Mouse (Mus musculus): ENCODE data around the gene Rtcb. TPM values are rescaled to one million over a fixed set of nuclear protein-coding genes. Genes with fewer than 3 reads are reported as not detected.
A peak's percentile ranks its signal among the peaks of the same experiment; 100 is the strongest.

The Rtcb gene
- total and polyA plus RNA-seq, 2 experiments from 2014 or later: 90.8 to 164 TPM

DNA sequence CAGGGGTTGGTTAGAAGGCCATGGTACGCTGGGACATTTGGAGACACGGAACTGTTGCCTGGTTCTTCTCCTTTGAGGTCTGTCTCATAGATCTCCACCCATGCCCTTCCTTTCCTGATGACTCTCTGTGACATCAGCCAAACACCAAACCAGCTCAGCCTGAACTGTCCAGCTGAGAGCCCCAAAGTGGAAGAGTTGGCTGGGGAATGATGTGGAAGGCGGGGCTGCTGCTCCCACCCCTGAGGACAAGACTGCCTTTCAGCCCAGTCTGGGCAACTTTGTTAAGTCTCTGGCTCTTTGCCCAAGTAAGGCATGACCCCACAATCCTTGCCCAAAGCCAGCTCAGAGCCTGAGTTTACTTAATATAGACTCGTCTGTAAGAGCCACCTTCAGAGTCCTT is 15.3 kb upstream of the Rtcb start:
- no peaks in the 10 kb centered on the region for H3K36me3 ChIP-seq (ENCODE audit: insufficient read depth, low read length)
- H3K9me3 ChIP-seq (ENCODE audit: low read length): no peaks in the 10 kb centered on the region
- DNase-seq (ENCODE audit: low spot score) (peak; percentile 75), ATAC-seq (peak; percentile 93)
- H3K4me1 ChIP-seq (ENCODE audit: insufficient read depth, low read length): no peaks in the 10 kb centered on the region
- H3K27ac ChIP-seq: peak overlapping the region; percentile 20; the same call in 1 of the 2 replicates
- H3K9ac ChIP-seq (replicated peaks; ENCODE audit: low read length): no peak overlapping the region
- TF ChIP-seq CTCF (IDR thresholded peaks at IDR 0.05; ENCODE audit: low read depth): no peak
- WGBS: 68% methylated on average over 4 of the region's 4 CpGs
- H3K4me2 ChIP-seq (ENCODE audit: low read depth, low read length): no peak overlapping the region
- H3K4me3 ChIP-seq (ENCODE audit: low read length): no peak overlapping the region
- H3K27me3 ChIP-seq (ENCODE audit: insufficient read depth, low read length): no peaks in the 10 kb centered on the region

DNA sequence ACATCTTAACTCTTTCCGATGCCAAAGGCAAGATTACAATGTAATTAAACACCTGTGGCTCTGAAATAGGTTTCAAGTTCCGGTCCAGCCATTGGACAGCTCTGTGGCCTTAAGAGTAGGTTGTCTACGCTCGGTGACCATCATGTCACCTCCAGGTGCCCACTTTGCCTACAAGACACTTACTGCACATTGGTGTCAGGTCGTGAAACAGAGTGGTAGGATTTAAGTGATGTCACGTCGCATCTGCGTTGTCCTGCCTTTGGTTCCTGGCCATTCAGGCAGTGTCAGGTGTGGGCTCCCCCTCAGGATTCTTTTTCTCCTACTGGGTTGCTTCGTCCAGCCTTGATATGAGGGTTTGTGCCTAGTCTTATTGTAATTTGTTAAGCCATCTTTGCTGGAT is 14.2 kb upstream of the Rtcb start:
- no peaks in the 10 kb centered on the region for H3K9me3 ChIP-seq (ENCODE audit: low read length)
- no peaks in the 10 kb centered on the region for H3K27me3 ChIP-seq (ENCODE audit: insufficient read depth, low read length)
- DNase-seq (ENCODE audit: low spot score): no peak
- H3K27ac ChIP-seq: no peak overlapping the region
- 88% methylated on average over 9 of the region's 9 CpGs for WGBS
- no peak for ATAC-seq
- H3K9ac ChIP-seq (replicated peaks; ENCODE audit: low read length): no peak overlapping the region
- no peaks in the 10 kb centered on the region for H3K4me1 ChIP-seq (ENCODE audit: insufficient read depth, low read length)
- H3K4me2 ChIP-seq (ENCODE audit: low read depth, low read length): no peak overlapping the region
- H3K4me3 ChIP-seq (ENCODE audit: low read length): no peak overlapping the region
- H3K36me3 ChIP-seq (ENCODE audit: insufficient read depth, low read length): no peaks in the 10 kb centered on the region
- no peak for TF ChIP-seq CTCF (IDR thresholded peaks at IDR 0.05; ENCODE audit: low read depth)

DNA sequence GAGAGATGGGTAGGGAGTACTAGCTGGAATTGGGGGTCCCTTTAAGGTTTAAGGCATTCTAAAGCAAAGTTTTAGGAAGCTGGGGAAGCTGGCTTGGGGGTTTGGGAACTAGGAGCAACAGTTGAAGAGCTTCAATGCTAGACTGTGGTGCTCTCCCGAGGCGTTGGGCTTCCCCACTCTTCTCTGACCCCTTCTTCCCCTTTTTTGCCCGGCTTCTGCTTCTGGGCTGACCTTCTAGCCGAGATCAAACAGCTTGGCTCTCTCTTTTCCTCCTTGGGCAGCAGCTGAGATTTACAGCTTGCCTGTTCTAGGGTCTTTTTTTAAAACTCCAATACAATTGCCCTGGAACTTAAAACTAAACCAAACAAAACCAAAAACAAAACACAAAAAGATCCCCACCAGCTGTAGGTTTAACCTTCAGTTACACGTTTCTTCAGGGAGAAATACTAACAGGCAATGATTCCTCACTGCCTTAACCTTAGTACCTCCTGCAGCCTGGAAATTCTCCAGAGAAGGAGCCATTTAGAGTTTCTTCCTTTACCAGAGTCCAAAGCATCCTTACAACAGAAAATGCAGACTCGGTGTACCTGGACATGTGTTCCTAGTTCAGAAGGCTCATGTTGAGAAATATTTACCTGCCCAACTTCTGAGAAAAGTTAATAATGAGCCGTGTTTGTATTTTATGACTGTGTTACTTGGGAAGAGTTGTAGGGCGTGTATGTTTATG is 12.4 kb upstream of the Rtcb start:
- ATAC-seq (no peak), DNase-seq (ENCODE audit: low spot score) (no peak)
- Histone ChIP-seq H3K4me1 (ENCODE audit: insufficient read depth, low read length) (no peaks in the 10 kb centered on the region), H3K27ac (no peak overlapping the region), H3K9me3 (ENCODE audit: low read length) (no peaks in the 10 kb centered on the region), H3K4me2 (ENCODE audit: low read depth, low read length) (no peak overlapping the region), H3K9ac (replicated peaks; ENCODE audit: low read length) (no peak overlapping the region), H3K27me3 (ENCODE audit: insufficient read depth, low read length) (no peaks in the 10 kb centered on the region), H3K36me3 (ENCODE audit: insufficient read depth, low read length) (no peaks in the 10 kb centered on the region), H3K4me3 (ENCODE audit: low read length) (no peak overlapping the region)
- no peak for TF ChIP-seq CTCF (IDR thresholded peaks at IDR 0.05; ENCODE audit: low read depth)
- WGBS: 59% methylated on average over 8 of the region's 8 CpGs

DNA sequence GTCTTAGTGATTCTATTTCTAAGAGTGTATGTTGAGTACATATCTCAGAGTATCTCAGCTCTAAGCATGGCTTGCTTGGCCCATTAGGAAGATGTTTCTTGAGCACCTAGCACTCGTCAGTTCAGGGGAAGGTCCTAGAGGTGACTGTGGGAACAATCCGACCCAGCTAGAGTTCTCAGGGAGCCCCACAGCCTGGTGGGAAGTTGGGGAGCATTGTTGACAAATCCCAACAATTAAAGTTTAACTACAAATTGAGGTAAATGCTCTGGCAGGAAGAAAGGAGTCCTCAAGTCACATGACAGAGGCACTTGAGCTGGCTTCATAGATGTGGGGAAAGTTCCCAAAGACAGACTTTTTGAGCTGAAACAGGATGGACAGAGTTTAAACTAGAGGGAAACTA is 11.1 kb upstream of the Rtcb start:
- DNase-seq (ENCODE audit: low spot score) (no peak), ATAC-seq (no peak)
- no peaks in the 10 kb centered on the region for H3K4me1 ChIP-seq (ENCODE audit: insufficient read depth, low read length)
- no peaks in the 10 kb centered on the region for H3K36me3 ChIP-seq (ENCODE audit: insufficient read depth, low read length)
- no peak overlapping the region for H3K9ac ChIP-seq (replicated peaks; ENCODE audit: low read length)
- no peaks in the 10 kb centered on the region for H3K9me3 ChIP-seq (ENCODE audit: low read length)
- no peak overlapping the region for H3K27ac ChIP-seq
- no peak overlapping the region for H3K4me2 ChIP-seq (ENCODE audit: low read depth, low read length)
- no peak overlapping the region for H3K4me3 ChIP-seq (ENCODE audit: low read length)
- no peaks in the 10 kb centered on the region for H3K27me3 ChIP-seq (ENCODE audit: insufficient read depth, low read length)
- 53% methylated on average over 2 of the region's 2 CpGs for WGBS
- no peak for TF ChIP-seq CTCF (IDR thresholded peaks at IDR 0.05; ENCODE audit: low read depth)

DNA sequence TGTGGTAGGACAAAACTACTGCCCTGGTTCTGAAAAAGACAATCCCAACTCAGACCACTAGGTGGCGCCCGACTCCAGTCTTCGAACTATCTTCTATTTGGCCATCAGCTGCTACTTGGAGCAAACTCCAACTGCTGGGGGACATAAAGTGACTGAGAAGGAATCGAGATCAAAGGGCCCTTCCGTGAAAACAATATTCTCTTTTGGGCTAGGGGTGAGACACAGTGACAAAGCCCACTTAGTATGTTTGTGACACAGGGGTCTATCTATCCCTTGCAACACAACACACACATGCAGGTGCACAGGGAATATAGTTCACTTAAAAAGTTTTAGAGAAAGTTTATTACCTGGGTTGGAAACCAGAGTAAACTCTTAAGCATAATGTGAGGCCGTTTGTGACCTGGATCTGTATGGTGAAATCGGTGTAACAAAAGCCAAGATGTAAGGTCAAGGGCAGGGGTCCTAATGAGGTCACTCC is 10.6 kb upstream of the Rtcb start:
- ATAC-seq (peak; percentile 70), DNase-seq (ENCODE audit: low spot score) (peak; percentile 88)
- no peaks in the 10 kb centered on the region for H3K4me1 ChIP-seq (ENCODE audit: insufficient read depth, low read length)
- H3K4me2 ChIP-seq (ENCODE audit: low read depth, low read length): no peak overlapping the region
- peak; percentile 92 for TF ChIP-seq CTCF (IDR thresholded peaks at IDR 0.05; ENCODE audit: low read depth)
- no peaks in the 10 kb centered on the region for H3K36me3 ChIP-seq (ENCODE audit: insufficient read depth, low read length)
- 14% methylated on average over 7 of the region's 7 CpGs for WGBS
- H3K27ac ChIP-seq: no peak overlapping the region
- no peaks in the 10 kb centered on the region for H3K9me3 ChIP-seq (ENCODE audit: low read length)
- no peak overlapping the region for H3K9ac ChIP-seq (replicated peaks; ENCODE audit: low read length)
- H3K4me3 ChIP-seq (ENCODE audit: low read length): no peak overlapping the region
- H3K27me3 ChIP-seq (ENCODE audit: insufficient read depth, low read length): no peaks in the 10 kb centered on the region

DNA sequence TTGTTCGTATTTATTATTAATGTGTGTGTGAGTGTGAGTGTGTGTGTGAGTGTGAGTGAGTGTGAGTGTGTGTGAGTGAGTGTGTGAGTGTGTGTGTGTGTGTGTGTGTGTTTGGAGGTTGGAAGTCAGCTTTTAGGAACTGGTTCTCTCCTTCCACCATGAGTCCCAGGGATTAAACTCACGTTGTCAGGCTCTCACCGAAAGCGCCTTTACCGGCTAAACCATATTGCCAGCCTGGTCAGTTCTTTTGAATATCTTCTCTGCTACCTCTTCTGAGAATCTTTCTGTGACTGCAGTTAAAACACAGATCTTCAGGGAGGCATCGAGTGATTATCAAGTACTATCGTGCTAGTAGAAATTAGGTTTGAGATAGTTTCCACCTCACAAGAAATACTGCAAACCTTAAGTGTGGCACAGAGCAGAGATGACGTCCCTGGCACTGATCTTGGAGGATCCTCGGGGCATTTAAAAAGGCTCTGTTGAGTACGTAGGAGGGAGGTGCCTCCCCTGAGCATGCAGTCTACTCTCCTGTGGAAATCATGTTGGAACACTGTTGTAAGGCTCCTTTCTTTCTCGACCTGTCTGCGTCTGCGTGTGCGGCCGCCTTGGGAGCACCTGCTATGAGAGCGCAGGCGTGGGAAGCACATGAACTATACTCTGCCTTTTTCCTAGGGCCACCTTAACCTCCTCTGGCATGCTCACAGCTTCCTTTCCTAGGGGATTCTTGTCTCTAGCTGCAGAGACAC is 10.0 kb upstream of the Rtcb start:
- ATAC-seq: no peak; the same call in none of the 2 replicates
- 65% methylated on average over 17 of the region's 17 CpGs for WGBS
- Histone ChIP-seq H3K27ac (no peak overlapping the region), H3K9me3 (ENCODE audit: low read length) (no peaks in the 10 kb centered on the region), H3K27me3 (ENCODE audit: insufficient read depth, low read length) (no peaks in the 10 kb centered on the region), H3K4me1 (ENCODE audit: insufficient read depth, low read length) (no peaks in the 10 kb centered on the region), H3K4me3 (ENCODE audit: low read length) (no peak overlapping the region), H3K4me2 (ENCODE audit: low read depth, low read length) (no peak overlapping the region), H3K9ac (replicated peaks; ENCODE audit: low read length) (no peak overlapping the region), H3K36me3 (ENCODE audit: insufficient read depth, low read length) (no peaks in the 10 kb centered on the region)
- no peak for TF ChIP-seq CTCF (IDR thresholded peaks at IDR 0.05; ENCODE audit: low read depth)
- no peak for DNase-seq (ENCODE audit: low spot score)

DNA sequence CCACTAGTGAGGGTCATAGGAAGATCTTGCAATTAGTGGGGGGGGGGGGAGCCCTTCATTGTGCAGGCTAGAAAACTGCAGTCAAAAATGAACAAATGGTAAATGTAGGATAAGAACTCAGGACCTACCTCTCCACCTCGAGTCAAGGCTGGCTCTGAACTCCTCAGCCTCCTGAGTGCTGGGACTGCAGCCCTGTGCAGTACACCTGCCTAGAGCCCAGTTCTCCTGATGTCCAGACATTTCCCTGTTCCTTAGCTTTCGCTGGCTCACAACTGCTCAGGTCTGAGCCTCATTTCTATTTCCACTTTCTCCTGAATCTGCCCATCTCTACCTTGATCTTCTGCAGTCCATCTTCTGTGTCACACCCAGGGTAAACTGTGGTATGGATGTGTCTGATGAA is 8.9 kb upstream of the Rtcb start:
- no peak for TF ChIP-seq CTCF (IDR thresholded peaks at IDR 0.05; ENCODE audit: low read depth)

More for the DNA sequence above, 8.9 kb upstream of the Rtcb start:
- WGBS: 53% methylated on average over 2 of the region's 2 CpGs
- H3K4me2 ChIP-seq (ENCODE audit: low read depth, low read length): no peak overlapping the region
- ATAC-seq (no peak), DNase-seq (ENCODE audit: low spot score) (no peak)
- no peak overlapping the region for H3K9ac ChIP-seq (replicated peaks; ENCODE audit: low read length)
- no peak overlapping the region for H3K27ac ChIP-seq
- H3K36me3 ChIP-seq (ENCODE audit: insufficient read depth, low read length): no peaks in the 10 kb centered on the region
- no peak overlapping the region for H3K4me3 ChIP-seq (ENCODE audit: low read length)
- H3K4me1 ChIP-seq (ENCODE audit: insufficient read depth, low read length): no peaks in the 10 kb centered on the region
- no peaks in the 10 kb centered on the region for H3K27me3 ChIP-seq (ENCODE audit: insufficient read depth, low read length)
- H3K9me3 ChIP-seq (ENCODE audit: low read length): no peaks in the 10 kb centered on the region

All from hindbrain, postnatal 0 days (tissue).